Mouse (Mus musculus): ENCODE measurements around the gene Nyap1. TPM values are rescaled to one million over a fixed set of nuclear protein-coding genes. Genes with fewer than 3 reads are reported as not detected.

The Nyap1 gene
- polyA plus RNA-seq (2015; fragmentation: Nextera tagmentation; extraction: Ambion mirVana): 3.8 and 6.3 TPM in 2 replicates

DNA sequence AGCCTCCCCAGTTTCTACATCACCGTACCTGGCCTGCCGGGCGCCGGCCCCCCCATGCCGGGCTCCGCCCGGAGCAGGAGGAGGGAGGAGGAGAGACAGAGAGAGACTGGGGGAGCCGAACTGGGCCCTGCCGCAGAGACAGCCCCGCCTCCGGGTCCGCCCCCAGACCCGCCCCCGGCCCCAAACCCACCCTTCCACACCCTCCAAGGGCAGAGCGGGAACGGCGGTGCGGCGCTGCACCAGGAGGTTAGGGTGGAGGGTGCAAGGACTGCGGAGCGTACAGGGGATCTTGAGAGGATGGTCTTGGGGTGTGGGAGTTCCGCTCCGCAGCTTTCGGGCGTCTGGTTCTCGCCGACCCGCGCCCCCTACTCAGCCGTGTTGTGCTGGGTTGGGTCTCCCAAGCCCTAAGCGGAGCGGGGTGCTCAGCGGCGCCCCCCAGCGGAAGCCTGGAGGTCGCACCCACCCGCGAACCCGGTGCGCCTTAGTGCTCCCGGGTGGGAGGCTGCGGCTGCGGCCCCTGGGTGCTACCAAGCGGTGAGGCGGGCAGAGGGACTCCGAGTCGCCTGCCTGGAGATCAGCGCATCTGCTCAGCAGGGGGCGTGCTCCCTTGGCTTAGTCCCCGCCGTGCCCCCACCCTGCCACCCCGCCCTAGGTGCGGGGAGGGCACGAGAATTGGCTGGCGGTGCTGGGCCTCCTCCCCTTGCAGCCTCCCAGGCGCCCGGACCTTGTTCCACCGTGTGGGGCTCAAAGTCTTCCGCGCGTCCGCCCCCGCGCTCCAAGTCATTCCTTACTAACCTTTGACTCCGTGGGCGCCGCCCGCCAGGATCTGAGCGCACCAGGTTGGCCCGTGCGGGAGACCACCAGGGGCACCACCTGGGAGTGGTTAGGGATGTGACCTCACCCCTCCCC lies at the start of gene Nyap1:
Gene Nyap1, minus strand, starts transcription at position 585 of the 909 bp plus-strand sequence.

DNA sequence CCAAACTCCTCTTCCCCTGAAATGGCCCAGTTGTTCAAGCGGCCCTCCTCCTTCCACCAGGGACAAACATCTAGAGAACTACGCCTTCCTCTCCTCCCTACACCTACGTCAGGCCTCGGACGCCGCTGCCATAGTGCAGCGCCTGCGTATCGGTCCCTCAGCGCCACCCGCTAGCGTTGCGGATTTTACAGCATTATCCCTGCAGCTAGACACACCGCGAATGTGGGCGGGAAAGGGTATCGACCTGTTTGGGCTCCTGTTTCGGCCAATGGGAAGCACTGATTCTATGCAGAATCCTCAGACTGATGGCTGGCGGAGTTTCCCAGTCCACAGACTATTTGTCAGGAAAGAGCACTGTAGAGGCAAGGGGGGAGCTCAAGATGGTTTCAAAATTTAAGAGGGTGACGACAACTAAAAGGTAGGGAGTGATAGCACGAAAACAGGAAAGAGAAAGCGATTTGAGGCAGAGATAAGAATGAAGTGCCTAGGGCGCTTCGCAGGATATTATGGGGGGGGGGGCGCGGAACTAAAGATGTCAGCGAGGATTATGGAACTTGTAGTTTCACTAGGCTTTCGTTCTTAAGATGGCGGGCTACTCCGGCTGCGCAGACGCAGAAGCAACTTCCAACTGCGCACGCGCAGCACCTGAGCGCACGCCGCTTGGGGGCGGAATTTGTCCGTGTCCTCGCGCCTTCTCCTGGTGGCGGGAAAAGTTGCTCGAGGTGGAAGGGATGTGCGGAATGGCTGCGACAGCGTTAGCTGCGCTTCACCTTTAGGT lies 45.9 kb upstream of the Nyap1 start, which contains the start of the genes Mepce and Zcwpw1:
Gene Mepce, minus strand, starts transcription at position 505 of the 778 bp plus-strand sequence.
Gene Zcwpw1, plus strand, starts transcription at position 648 of the 778 bp plus-strand sequence.

DNA sequence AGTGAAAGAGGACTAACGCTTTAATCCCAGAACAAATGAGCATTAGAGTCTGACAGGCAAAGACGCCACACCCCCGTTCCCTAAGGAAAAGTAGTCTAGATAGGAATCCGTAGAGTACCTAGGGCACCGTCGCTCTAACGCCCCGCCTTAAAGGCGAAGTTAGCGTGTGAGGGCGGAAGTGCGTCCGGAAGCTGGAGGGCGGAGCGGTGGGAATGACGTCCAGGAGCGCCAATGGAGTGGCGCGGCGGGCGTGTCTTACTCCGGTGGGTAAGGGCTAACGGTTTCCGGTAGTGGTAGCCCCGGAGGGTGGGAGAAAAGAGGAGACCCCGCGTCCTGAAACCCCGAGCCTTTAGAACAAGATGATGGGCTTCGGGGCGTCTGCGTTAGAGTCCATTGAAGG lies 37.2 kb upstream of the Nyap1 start, which contains the start of gene Ppp1r35:
Gene Ppp1r35, plus strand, starts transcription at position 215 of the 400 bp plus-strand sequence.

DNA sequence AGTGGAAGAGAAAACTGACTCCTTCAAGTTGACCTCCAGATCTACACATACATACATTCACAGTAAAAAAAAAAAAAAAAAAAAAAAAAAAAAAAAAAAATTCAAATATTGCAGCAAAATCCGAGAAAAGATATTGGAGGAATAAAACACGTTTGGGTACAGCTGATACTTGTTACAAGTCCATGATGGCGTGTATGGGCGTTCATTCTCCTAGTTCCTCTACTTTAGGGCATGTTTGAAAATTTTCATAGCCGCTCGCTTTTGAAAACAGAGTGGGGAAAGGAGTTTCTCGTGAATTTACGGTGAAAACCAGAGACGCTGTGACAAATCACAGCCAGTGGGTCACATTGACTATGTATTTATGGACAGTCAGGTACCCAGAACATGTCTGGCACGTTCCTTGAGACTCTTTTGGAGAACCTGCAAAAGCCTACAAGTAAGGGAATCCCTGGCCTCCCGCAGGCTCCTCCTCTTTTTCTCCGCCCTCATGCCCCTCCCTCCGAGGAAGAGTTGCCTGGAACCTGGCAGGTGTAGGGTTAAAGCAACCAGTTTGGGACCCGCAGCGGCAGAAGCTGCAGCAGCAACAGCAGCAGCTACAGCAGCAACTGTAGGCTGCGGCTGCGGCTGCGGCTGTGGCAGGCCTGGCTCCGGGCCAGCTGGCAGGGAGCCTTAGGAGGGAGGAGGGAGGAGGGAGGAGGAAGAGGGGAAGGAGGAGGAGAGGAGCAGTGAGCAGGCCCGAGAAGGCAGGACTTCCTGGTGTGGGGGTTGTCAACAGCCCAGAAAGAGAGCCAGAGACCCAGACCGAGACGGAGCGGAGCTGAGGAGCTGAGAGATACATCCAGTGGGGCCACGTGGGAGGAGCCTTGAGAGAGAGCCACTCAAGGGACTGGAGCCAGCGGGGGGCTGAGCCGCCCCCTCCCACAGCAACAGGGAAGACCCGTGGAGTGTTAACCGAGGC lies 4.1 kb upstream of the Nyap1 start, which contains the start of gene Tsc22d4:
Gene Tsc22d4, plus strand, starts transcription at position 517 of the 958 bp plus-strand sequence.

DNA sequence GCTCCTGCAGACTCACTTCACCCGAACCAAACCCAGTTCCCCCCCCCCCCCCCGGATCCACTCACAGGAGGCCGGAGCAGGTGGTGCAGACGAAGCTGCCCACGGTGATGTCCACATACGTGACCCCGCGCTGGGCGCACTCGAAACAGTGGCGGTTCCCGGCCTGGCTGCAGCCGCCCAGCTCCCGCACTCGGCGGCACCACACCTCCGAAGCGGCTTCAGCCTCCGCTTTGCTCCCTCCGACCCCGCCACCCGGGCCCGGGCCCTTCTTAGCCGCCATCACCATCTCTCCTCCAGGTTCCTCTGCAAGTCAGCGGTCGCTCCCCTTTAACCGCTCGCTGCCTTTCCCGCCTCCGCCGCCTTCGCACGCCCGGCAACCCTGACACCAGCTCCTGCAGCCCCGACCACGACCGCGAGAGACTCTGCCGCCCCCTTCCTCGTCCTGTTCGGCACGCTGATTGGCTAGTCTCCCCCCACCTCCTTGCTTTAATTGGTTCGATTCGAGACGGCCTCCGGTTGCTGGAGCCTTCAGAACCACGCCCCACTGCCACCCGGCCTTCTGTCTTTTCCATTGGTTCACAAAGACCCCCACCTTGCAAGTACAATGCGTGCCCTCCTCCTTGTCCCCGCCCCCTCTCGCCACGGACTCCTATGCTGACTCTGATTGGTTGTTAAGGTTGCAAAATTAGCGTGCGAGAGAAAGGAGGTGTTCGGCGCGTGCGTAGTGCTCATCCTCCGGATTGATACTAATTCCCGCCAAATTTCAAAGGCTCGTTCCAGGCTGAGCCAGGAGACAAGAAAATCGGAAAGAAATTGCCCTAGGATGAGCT lies 56.9 kb downstream of the Nyap1 start, which contains the start of gene Agfg2:
Gene Agfg2, minus strand, starts transcription at position 433 of the 830 bp plus-strand sequence.

Other genes starting within 250 kb of the Nyap1 start
- gene Pop7, start 239.1 kb downstream of the Nyap1 start, polyA plus RNA-seq (2015; fragmentation: Nextera tagmentation; extraction: Ambion mirVana): 37.0 and 47.6 TPM in 2 replicates
- gene Gigyf1, start 223.1 kb downstream of the Nyap1 start, polyA plus RNA-seq (2015; fragmentation: Nextera tagmentation; extraction: Ambion mirVana): 7.4 and 11.0 TPM in 2 replicates
- not detected in 2 replicates for gene Epo, start 208.4 kb downstream of the Nyap1 start, polyA plus RNA-seq (2015; fragmentation: Nextera tagmentation; extraction: Ambion mirVana)
- 376 and 471 TPM in 2 replicates for gene Gnb2, start 208.1 kb downstream of the Nyap1 start, polyA plus RNA-seq (2015; fragmentation: Nextera tagmentation; extraction: Ambion mirVana)
- gene Actl6b, start 188.1 kb downstream of the Nyap1 start, polyA plus RNA-seq (2015; fragmentation: Nextera tagmentation; extraction: Ambion mirVana): 12.9 and 24.4 TPM in 2 replicates
- gene Tfr2, start 171.8 kb downstream of the Nyap1 start, polyA plus RNA-seq (2015; fragmentation: Nextera tagmentation; extraction: Ambion mirVana): 5.8 and 6.5 TPM in 2 replicates
- 47.4 and 59.0 TPM in 2 replicates for gene Mospd3, start 140.5 kb downstream of the Nyap1 start, polyA plus RNA-seq (2015; fragmentation: Nextera tagmentation; extraction: Ambion mirVana)
- gene Pcolce, start 127.8 kb downstream of the Nyap1 start, polyA plus RNA-seq (2015; fragmentation: Nextera tagmentation; extraction: Ambion mirVana): 331 and 534 TPM in 2 replicates
- 0.40 and 0.71 TPM in 2 replicates for gene Fbxo24, start 112.6 kb downstream of the Nyap1 start, polyA plus RNA-seq (2015; fragmentation: Nextera tagmentation; extraction: Ambion mirVana)
- gene Lrch4, start 112.5 kb downstream of the Nyap1 start, polyA plus RNA-seq (2015; fragmentation: Nextera tagmentation; extraction: Ambion mirVana): 27.2 and 31.5 TPM in 2 replicates
- 3.2 and 3.4 TPM in 2 replicates for gene Gm20605, start 112.4 kb downstream of the Nyap1 start, polyA plus RNA-seq (2015; fragmentation: Nextera tagmentation; extraction: Ambion mirVana)
- 2.9 and 5.4 TPM in 2 replicates for gene Sap25, start 100.3 kb downstream of the Nyap1 start, polyA plus RNA-seq (2015; fragmentation: Nextera tagmentation; extraction: Ambion mirVana)
- 0.38 and 0.50 TPM in 2 replicates for gene Irs3, start 95.9 kb downstream of the Nyap1 start, polyA plus RNA-seq (2015; fragmentation: Nextera tagmentation; extraction: Ambion mirVana)
- 14.8 and 23.8 TPM in 2 replicates for gene Agfg2, start 56.9 kb downstream of the Nyap1 start, polyA plus RNA-seq (2015; fragmentation: Nextera tagmentation; extraction: Ambion mirVana)
- 93.4 and 119 TPM in 2 replicates for gene Tsc22d4, start 4.1 kb upstream of the Nyap1 start, polyA plus RNA-seq (2015; fragmentation: Nextera tagmentation; extraction: Ambion mirVana)
- 46.4 and 54.3 TPM in 2 replicates for gene Ppp1r35, start 37.2 kb upstream of the Nyap1 start, polyA plus RNA-seq (2015; fragmentation: Nextera tagmentation; extraction: Ambion mirVana)
- 14.9 and 16.9 TPM in 2 replicates for gene Mepce, start 46.0 kb upstream of the Nyap1 start, polyA plus RNA-seq (2015; fragmentation: Nextera tagmentation; extraction: Ambion mirVana)
- gene Zcwpw1, start 46.2 kb upstream of the Nyap1 start, polyA plus RNA-seq (2015; fragmentation: Nextera tagmentation; extraction: Ambion mirVana): 6.2 and 7.8 TPM in 2 replicates
- 2.0 and 2.2 TPM in 2 replicates for gene Pilra, start 94.7 kb upstream of the Nyap1 start, polyA plus RNA-seq (2015; fragmentation: Nextera tagmentation; extraction: Ambion mirVana)
- gene Pilrb1, start 116.5 kb upstream of the Nyap1 start, polyA plus RNA-seq (2015; fragmentation: Nextera tagmentation; extraction: Ambion mirVana): 2.3 and 3.0 TPM in 2 replicates
- gene Pilrb2, start 130.2 kb upstream of the Nyap1 start, polyA plus RNA-seq (2015; fragmentation: Nextera tagmentation; extraction: Ambion mirVana): 1.9 and 2.5 TPM in 2 replicates
- gene Cyp3a13, start 180.0 kb upstream of the Nyap1 start, polyA plus RNA-seq (2015; fragmentation: Nextera tagmentation; extraction: Ambion mirVana): 2.0 and 2.4 TPM in 2 replicates
- 2.4 and 2.7 TPM in 2 replicates for gene Gjc3, start 221.5 kb upstream of the Nyap1 start, polyA plus RNA-seq (2015; fragmentation: Nextera tagmentation; extraction: Ambion mirVana)
- 17.9 and 28.3 TPM in 2 replicates for gene Azgp1, start 239.9 kb upstream of the Nyap1 start, polyA plus RNA-seq (2015; fragmentation: Nextera tagmentation; extraction: Ambion mirVana)